Mouse (Mus musculus) B cell, adult 2 months (primary cell): ENCODE results near the gene Adra2b.

Source experiments
- DNase-seq, 2 experiments: peaks; one replicate each; pipeline ENCODE4 v3.0.0; 2022

The Adra2b gene

DNA sequence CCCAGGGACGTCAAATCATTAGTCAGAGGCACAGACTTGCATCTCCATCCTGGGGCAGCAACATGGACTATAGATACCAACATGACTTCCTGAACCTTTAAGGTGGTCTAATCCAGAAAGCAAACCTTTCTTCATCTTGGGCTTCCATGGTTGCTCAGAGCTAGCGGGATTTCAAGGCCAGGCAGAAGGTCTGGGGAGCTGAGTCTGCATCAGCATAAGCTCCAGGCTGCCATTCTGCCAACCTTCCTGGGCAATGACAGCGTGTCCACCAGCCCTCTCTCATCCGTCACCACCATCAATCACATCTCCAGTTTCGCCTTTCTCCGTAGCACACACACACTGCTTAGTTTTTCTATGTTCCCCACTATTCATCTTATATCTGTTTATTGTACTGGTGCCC is 23.7 kb upstream of the Adra2b start:
- peak in 1 of 2 experiments; percentile 18 for DNase-seq

DNA sequence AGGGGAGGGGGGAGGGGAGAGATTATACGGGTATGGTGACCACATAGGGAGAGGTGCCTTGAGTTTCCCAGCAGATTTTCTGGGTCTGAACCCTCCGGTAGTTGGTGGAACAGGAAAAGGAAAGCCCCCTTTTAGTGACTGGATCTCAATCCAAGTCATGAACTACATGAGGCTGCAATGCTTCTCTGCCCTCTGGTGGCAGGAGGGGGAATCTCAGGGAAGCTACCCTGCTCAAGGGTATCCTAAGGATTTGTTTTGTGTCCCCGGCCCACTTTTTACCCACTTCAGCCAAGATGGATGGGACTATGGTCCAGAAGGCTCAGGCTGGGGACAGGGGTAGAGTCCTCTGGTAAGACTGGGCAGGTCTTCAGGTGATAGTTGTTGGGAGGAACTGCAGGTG is 21.8 kb upstream of the Adra2b start:
- DNase-seq, result peak; percentile 84 to 87

DNA sequence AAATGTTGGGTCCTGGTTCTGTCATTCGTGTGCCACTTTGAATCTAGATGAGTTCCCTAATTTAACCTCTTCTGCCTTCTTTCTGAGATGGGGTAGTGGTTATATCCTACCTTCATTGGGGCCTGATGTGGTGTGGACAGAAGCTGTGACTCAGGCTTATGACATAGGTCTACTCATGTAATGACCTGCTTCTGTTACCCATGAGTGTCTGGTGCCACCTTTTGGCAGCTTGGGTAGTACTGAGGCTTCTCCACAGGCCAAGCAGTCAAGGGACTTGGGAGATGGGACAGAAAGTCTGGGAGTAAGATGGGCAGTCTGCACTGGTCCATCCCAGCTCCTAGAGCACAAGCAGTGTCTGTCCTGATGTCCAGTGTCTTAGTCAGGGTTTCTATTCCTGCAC is 16.7 kb upstream of the Adra2b start:
- peak; percentile 46 to 60 for DNase-seq

DNA sequence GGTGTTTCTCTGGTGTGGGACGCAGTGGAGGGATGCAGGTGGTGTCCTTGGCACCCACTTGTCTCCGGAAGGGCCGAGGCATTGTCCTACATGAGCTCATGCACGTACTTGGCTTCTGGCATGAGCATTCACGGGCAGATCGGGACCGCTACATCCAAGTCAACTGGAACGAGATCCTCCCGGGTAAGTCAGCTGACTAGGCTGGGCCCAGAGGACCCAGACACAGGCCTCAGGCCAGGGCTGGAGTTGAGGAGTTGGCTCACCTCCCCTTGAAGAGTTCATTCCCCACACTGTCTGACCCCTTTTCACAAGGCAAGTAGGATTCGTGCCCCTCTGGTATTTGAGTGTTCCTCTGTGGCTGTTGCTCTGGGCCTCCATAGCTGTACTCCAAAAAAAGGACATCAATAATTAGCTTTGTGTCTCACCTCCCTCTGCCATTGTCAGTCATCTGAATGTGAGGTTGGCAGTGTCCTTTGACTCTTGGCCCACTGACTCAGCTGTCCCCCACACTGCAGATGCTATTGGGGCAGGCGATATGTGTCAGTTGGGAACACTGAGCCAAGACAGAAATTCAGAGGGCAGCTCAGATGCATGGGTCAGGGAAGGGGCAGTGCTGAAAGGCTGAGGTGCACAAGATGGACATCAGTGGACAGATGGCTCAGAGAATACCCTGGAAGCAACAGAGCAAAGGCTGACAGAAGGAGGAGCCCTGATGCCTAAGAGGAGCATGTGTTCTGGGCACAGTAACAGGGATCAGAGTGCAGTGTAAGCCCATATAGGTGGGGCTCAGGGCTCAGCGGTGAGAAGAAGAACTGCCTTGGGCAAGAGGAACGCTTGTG is 15.6 kb upstream of the Adra2b start:
- no peak for DNase-seq

DNA sequence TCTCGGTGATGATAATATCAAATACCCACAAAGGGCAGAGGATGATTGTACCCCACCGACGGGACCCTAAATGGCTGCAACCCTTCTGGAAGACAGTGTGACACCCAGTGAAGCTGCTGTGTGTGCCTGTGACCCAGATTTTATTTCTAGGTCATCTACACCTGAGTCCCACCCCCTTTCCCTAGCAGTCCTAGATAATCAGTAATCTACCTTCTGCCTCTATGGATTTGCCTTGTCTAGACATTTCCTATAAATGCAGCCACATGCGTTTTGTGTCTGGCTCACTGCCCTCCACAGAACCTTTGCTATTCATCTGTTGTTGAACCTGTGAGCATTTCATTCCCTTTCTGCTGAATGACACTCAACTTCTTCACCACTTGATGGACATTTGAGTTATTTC is 9.1 kb upstream of the Adra2b start:
- no peak for DNase-seq

DNA sequence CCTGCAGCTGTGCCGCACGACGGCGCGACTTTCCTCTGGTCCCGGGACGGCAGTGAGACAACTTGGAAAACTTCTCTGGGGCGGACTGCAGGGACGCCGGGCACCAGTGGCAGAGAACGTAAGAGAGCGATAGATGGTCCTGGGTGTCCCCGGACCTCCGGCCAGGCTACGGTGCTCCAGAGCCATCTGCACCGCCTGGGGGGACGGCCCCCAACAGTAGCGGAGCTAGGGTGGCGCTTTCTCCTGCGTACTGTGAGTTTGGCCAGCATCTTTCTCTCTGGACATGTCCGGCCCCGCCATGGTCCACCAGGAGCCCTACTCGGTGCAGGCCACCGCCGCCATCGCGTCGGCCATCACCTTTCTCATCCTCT is 259 bp downstream of the Adra2b start:
- peak; percentile 17 to 30 for DNase-seq

DNA sequence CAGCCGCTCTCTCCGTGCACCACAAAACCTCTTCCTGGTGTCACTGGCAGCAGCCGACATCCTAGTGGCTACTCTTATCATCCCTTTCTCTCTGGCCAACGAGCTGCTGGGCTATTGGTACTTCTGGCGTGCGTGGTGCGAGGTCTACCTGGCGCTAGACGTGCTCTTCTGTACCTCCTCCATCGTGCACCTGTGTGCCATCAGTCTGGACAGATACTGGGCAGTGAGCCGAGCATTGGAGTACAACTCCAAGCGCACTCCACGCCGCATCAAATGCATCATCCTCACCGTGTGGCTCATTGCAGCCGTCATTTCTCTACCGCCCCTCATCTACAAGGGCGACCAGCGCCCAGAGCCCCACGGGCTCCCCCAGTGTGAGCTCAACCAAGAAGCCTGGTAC is 688 bp downstream of the Adra2b start:
- peak; percentile 8 to 14 for DNase-seq

DNA sequence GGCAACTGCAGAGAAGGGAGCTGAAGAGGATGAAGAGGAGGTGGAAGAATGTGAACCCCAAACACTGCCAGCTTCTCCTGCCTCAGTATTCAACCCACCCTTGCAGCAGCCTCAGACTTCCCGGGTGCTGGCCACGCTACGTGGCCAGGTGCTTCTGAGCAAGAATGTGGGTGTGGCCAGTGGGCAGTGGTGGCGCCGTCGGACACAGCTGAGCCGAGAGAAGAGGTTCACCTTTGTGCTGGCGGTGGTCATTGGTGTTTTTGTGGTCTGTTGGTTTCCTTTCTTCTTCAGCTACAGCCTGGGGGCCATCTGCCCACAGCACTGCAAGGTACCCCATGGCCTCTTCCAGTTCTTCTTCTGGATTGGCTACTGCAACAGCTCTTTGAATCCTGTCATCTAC is 1.4 kb downstream of the Adra2b start:
- peak in 1 of 2 experiments; percentile 7 for DNase-seq

DNA sequence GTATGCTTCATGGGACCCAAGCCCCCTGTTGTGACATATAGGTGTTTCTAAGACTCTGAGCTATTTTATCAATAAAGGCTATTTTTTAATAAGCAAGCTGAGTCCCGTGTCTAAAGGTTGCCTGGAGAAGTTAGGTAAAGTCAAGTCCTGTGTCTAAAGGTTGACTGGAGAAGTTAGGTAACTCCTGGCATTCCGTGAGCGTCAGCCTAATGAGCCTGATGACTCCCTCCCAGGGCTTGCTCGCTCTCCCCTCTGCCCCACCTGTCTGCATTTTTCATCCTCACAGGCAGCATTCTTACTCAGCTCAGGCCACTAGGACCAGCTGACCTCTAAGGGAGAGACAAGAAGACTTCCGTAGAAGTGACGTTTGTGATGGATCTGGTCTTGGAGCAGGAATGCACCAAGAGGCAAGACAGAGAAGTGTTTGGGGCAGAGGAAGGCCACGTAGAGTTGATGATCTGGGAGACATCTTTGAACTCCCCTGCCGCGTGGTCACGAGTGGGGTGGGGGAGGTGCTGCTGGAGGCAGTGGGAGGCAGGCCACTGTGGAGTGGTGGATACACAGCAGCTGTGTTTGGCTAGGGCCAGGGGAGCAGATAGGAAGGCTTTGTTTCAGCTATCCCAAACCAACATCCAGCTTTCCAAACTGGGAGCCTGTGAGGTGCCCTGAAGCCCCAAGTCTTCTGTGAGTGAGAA is 4.3 kb downstream of the Adra2b start:
- no peak for DNase-seq

DNA sequence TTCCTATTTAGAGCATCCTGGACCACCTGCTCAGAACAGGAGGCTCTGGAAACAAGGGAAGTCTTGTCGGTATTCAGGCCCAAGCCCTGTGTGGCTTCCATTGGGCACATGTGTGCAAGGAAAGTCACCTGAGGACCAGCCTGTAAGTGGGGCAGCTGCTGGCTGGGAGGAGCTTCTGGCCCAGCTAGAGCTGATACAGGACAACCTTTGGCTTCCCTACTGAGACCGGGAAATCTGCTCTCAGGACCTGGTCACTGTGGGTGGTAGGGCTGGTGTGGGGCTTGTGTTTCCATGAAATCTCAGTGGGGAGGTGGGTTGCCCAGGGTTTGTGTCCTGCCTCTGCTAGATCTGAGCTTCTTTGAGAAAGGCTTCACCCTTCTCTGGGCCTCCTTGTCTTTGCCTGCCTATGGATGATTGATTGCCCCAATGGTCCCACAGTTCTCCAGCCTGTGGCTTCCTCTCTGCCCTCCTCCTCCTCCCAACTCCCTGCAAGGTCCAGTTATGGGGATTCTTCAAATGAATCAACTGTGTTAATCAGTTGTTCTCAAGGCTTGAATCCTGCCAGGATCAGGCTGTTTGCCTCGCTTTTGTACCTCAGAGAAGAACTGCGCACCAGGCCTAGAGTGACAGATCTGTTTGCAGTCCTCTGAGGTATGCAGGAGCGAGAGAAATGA is 6.8 kb downstream of the Adra2b start:
- DNase-seq, result no peak

DNA sequence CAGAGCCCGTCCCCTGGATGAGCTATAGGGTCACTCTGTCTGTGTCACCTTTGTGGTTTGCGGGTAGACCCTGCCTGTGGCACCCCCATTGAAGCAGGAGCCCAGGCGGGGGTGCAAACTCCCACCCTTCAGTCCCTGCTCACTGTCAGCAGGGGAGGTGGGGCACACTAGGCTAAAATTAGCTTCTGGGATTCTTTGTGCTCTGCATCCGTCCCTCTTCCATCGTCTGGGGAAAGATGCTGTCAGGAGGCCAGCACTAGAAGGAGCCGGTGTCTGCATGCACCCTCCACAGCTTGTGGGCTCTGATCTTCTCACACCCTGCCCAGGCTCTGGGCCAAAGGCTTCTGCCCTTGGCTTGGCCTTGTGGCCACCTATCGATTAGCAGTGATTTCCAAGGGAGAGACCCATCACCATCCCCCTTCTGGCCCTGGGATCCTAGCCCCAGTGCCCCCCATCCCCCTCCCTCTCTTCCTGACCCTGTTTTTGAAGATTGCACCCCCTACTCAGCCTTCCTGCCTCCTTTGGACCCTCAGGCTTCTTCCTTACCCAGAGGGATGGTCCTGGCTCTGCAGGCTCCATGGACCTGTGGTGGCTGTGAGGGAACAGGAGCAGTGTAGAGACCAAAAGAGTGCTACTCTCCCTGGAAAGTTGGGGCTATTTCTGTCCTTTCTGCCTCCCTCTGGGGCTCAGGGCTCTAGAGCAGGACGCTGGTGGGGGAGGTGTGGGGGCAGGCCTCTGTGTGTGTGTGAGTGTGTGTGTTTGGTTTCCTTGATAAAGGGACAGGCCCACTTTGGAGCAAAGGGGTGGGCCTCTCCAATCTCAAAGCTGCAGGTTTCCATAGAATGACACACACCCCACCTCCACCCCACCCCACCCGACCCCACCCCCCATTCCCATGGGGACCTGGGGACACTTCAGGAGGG is 7.8 kb downstream of the Adra2b start:
- no peak for DNase-seq

DNA sequence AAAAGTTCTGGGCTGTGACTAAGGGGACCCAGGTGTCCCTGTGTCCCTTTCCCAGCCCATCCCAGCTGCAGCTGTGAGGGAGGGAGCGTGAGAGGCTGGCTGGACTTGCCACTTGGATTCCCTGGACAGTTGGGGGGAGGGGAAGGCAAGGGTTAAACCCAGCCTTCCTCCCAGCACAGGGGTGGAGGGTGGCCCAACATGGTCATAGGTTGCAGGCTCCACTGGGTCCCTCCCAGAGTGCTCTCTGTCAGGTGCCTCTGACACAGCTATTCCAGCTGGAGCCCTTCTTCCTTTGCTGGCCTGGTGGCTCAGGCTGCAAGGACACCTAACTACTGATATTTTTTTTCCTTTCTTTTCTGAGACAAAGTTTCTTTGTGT is 8.5 kb downstream of the Adra2b start:
- no peak for DNase-seq

DNA sequence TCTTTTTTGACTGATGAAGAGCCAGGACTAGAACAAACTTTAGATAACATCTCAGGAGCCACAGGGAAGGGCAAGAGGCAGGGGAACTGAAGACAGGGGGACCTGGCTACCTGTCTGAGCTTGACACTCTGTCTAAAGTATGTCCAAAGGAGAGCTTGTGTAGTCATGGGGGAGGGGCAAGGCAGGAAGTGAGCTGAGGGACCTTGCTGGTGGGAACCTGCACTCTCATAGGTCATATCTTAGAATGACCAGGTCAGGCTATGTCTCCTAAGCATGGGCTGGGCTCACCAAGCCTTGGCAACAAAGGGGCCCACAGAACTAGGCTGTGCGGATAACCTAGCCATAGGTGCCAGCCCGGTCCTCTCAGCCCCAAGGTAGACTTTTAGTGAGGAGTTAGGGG is 9.1 kb downstream of the Adra2b start:
- no peak for DNase-seq

DNA sequence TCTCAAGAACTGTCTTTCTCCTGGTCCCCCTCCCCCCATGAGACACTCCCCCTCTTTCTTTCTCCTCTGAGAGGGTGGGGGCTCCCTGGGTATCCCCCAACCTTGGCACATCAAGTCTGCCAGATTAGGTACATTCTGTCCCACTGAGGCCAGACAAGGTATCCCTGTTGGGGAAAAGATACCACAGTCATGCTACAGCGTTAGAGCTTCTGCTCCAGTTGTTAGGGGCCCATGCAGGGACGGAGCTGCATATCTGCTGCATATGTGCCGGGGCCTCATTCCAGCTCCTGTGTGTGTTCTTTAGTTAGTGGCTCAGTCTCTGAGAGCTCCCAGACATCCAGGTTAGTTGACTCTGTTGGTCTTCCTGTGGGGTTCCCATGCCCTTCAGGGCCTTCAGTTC is 11.1 kb downstream of the Adra2b start:
- no peak for DNase-seq

DNA sequence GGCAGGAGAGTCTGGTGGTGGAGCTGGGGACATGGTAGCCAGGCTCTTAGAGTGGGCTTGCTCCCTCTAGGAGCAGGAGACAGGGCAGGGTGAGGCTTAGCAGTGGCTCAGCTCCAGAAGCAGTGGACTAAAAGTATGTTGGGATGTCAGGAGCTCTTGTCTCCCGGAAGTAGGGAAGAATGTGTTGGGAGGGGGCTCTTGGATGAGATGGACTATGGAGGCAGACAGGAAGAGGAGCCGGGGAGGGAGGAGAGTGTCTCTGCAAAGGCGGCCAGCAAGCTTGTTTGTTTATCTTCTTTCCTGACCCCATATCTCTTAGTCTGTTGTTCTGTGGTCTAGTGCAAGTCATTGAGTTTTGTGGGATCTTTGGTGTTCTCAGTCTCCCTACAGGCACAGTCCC is 12.1 kb downstream of the Adra2b start:
- no peak for DNase-seq

DNA sequence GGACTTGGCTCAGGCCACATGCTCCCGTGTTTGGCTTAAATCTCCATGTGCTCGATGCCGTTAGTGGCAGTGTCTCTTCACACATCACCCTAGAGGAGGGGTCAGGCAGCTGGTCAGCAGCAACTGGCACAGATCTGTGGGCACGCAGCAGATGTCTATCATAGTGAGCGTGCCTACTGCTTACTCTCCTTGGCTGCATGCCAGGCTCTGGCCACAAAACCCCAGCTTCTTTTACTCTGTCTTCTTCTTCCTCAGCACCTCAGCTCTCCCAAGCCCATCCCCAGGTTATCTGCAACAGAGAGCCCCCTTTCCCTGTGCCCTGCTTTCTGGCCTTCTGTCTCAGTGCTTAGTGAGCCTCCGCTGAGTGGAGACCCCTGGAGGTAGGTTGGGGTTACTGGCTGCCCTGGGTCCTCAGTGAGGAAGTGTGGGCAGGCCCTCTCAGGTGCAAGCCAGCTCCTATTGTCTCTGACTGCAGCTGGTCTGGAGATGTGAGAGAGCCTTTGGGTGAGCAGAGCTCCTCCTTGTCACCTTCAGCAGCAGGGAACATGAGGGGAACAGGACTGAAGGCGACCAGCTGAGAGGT is 12.8 kb downstream of the Adra2b start:
- peak; percentile 53 to 55 for DNase-seq

DNA sequence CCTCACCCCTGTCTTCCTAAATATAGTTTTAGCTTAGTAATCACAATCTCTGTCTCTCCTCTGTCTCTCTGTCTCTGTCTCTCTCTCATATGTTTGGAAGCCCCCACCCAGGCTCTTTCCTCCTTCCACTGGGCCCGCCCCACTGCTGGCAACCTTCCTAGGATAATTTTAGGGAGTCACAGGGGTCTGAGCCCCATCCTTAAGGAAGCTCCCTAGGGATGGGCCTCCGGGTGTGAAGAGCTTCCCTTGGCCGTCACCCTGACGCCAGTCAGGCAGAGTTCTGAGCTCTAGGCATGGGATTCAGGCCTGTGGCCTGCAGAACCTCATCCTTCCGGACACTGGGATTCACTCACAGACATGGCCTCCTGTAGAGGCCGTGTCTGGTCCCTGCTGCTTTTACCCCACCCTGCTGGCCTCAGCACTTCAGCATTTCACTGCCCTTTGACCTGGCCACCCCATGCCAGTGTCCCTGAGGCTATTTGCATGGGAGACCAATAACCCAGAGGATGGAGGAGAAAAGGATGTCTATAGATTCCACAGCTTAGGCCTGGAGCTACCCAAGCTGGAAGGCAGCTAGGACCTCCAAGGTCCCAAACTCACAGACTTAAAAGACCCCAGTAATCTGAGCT is 13.5 kb downstream of the Adra2b start:
- DNase-seq, result no peak

DNA sequence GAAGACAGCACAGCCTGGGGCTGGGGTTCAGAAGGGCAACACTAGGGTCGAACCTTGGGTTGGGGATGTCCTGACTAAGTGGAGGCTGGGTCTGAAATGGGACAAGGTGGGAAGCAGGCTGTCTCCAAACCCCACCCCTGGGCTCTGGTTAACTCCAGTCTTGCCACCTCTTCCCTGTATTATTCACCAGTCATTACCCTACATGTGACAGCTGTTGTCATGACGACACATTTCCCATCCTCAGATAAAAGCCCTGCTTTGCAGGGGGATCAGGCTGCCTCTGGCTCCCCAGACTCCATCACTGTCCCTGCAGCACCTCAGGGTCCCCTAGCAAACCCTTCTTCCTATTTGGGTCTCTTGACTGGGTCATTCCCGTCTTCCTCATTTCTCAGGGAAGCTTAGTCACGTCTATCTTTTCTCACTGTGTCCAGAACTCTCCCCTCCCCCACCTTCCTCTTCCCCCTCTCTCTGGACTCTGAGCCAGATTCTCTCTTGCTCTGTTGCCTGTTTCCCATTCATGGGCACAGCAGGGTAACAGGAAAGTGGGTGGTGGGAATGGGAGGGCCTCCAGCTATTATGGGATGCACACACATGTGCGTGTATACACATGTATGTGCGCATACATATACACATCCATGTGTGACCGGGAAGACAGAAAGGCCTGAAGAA is 15.1 kb downstream of the Adra2b start:
- no peak for DNase-seq

DNA sequence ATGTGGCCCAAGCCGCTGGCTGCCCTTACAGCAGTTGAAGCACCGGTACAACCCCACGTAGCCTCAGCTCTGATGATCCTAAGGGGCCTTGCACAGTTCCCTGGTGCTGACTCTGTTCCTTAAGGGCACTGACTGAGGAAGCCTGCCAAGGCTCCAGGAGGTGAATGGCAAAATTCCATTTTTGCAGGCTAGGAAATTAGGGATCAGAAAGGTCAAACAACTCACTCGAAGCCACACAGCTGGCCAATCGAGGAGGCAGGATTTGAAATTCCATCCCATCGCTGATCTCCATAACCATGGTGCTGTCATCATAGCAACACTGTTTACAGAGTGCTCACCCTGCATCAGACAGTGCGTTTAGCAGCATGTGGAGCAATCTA is 15.6 kb downstream of the Adra2b start:
- no peak for DNase-seq

DNA sequence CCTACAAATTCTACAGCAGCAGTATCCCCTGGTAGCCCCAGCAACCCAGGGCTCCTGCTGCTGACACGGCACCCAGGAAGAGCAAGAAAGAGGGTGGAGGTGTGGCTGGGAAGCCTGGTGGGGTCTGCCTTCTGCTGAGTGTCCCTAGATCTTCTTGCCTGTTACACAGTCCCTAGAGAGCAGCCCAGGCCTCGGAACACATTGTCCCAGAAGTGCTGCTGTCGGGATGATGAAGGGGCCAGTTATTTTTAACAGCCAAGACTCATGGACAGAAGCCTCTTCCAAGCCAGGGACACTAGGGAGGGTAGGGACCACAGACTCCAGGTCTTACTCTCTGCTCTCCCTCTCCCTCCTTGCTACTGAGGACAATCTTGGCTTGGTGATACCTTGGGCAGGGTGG is 16.2 kb downstream of the Adra2b start:
- no peak for DNase-seq

DNA sequence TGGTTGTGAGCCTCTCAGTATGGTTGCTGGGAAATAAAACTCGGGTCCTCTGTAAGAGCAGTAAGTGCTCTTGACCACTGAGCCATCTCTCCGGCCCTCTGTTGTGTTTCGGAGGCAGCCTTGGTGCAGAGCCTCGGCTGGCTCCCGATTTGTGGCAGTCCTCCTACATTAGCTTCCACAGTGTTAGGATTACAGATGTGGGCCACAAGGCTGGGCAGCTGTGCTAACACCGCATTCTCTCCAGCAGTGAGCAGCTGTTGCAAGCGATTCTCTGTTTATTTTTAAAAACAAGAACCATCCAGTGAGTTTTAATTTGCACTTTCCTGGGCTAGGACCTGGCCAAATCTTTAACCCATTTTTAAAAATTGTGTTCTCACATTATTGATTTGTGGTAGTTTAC is 20.9 kb downstream of the Adra2b start:
- DNase-seq, result no peak

DNA sequence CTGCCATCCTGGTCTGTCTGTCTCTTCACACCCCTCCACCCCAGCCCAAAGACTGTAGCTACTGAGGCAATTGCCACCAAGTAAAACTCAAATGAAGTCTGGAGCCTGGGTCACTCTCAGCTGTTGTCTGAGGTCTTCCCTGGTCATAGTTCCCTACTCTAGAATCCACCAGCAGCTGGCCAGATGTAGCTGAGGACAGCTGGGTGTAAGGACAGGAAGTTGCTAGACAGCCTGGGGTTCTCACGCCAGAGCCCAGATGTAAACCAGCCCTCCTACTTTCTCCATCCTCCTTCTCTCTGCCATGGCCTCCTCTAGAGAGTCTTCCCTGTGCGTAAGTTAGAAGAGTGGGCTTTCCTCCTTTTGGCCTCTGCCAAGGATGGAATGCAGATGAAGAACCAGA is 24.5 kb downstream of the Adra2b start:
- no peak for DNase-seq
